Mouse (Mus musculus) olfactory bulb, adult 2 months (tissue): Measurements from ENCODE around the gene Klk13.

Source experiments
- CTCF ChIP-seq: fragments of 200-500 bp; IDR thresholded peaks from 2 replicates; pipeline ENCODE4 v1.5.1; 2012; ENCODE audit warnings: low read depth, mild to moderate bottlenecking, low read length, moderate library complexity; ENCODE audit not compliant: insufficient read depth
- POLR2A ChIP-seq: fragments of 200-500 bp; IDR thresholded peaks from 2 replicates; pipeline ENCODE4 v1.6.1; 2012; ENCODE audit warnings: mild to moderate bottlenecking, low read depth, low read length, moderate library complexity; ENCODE audit not compliant: insufficient read depth

GRCm38 (mm10) chr7:43712267-43712666 lies at the start of gene Klk13:
- no peak for TF ChIP-seq CTCF
- no peak for TF ChIP-seq POLR2A
